In genomic region chr19:53676228-53676627, GRCm38 (mm10) we compare ENCODE assay signal across 8 mouse cellular contexts. TPM values are rescaled to one million over a fixed set of nuclear protein-coding genes. Genes with fewer than 3 reads are reported as not detected.
DNase-seq lines count a peak whose midpoint lies in the region; ATAC-seq and TF ChIP-seq lines count a peak whose summit lies in the region.

No protein-coding gene starts in this region.

- DNase-seq in CD4-positive, CD25-positive, alpha-beta regulatory T cell, adult 2 months (ENCODE audit: low read depth, low spot score), result peak; percentile 4
- no peak for DNase-seq in urinary bladder, postnatal 14 days (ENCODE audit: low spot score)
- no peak for DNase-seq in frontal cortex, adult 2 months (ENCODE audit: extremely low spot score in 1 of 2, low spot score in 1 of 2)
- DNase-seq in layer of hippocampus, adult 9-11 months, result no peak

- peak overlapping the region; percentile 29 for H3ac ChIP-seq in C2C12 (ENCODE audit: control insufficient read depth, insufficient read length, low read depth)

- no peaks in the 10 kb centered on the region for H3K27me3 ChIP-seq in C2C12 (ENCODE audit: control insufficient read depth, insufficient read depth, insufficient read length)
- H3K27me3 ChIP-seq in heart, embryonic 14.5 days (ENCODE audit: control insufficient read depth, insufficient read depth, low read length), result 0 out of 2 replicates have a peak, but pooled peaks cover 4% of the 10 kb centered on the region
- H3K27me3 ChIP-seq in liver, embryonic 16.5 days (ENCODE audit: control insufficient read depth, insufficient read depth, low read depth, low read length), result peaks cover 54% of the 10 kb centered on the region

- no peak for ATAC-seq in CD4-positive, CD25-positive, alpha-beta regulatory T cell, adult 4 months
- peak; percentile 20; the same call in 1 of the 2 replicates for ATAC-seq in heart, embryonic 14.5 days (ENCODE audit: insufficient number of reproducible peaks, insufficient read depth, low FRiP score, low read depth)
- no peak for ATAC-seq in liver, embryonic 16.5 days (ENCODE audit: low read depth)

- under 1% methylated on average over 26 of the region's 26 CpGs for WGBS in heart, embryonic 14.5 days
- 2% methylated on average over 26 of the region's 26 CpGs for WGBS in liver, embryonic 16.5 days (ENCODE audit: insufficient replicate concordance)

- no peaks in the 10 kb centered on the region for H3K79me3 ChIP-seq in C2C12 (ENCODE audit: low read depth)

- H3K36me3 ChIP-seq in C2C12 (ENCODE audit: control insufficient read depth, insufficient read depth), result no peaks in the 10 kb centered on the region
- no peaks in the 10 kb centered on the region for H3K36me3 ChIP-seq in heart, embryonic 14.5 days (ENCODE audit: control insufficient read depth, insufficient read depth, low read length)
- H3K36me3 ChIP-seq in liver, embryonic 16.5 days (ENCODE audit: control insufficient read depth, insufficient read depth), result no peaks in the 10 kb centered on the region

- H3K4me3 ChIP-seq in C2C12 (ENCODE audit: insufficient read depth, poor library complexity, severe bottlenecking), result peak overlapping the region; percentile 36
- peak overlapping the region; percentile 79 to 85 for H3K4me3 ChIP-seq in heart, embryonic 14.5 days (ENCODE audit: control insufficient read depth in 1 of 2, insufficient read depth in 1 of 2, low read depth in 1 of 2, low read length in 2 of 2)
- peak overlapping the region; percentile 56 for H3K4me3 ChIP-seq in liver, embryonic 16.5 days (ENCODE audit: low read depth, low read length)

- peaks cover 8 to 19% of the 10 kb centered on the region in 2 experiments for H3K4me1 ChIP-seq in heart, embryonic 14.5 days (ENCODE audit: control insufficient read depth in 2 of 2, insufficient read depth in 2 of 2, low read length in 2 of 2)
- no peaks in the 10 kb centered on the region; the same call in 1 of the 2 replicates for H3K4me1 ChIP-seq in liver, embryonic 16.5 days (ENCODE audit: control insufficient read depth, low read depth, low read length)

- H3K4me2 ChIP-seq in heart, embryonic 14.5 days (ENCODE audit: low read length), result peak overlapping the region; percentile 86
- H3K4me2 ChIP-seq in liver, embryonic 16.5 days (ENCODE audit: low read depth, low read length), result peak overlapping the region; percentile 68

- peak overlapping the region; percentile 90 for H3K9ac ChIP-seq in heart, embryonic 14.5 days (ENCODE audit: low read length)
- H3K9ac ChIP-seq in liver, embryonic 16.5 days (ENCODE audit: low read depth, low read length), result no peak overlapping the region

- peak overlapping the region; percentile 91 for H3K27ac ChIP-seq in heart, embryonic 14.5 days (replicated peaks in 1 of 2; ENCODE audit: control insufficient read depth in 1 of 2, insufficient read depth in 1 of 2, low read depth in 2 of 2, low read length in 2 of 2)
- no peak overlapping the region for H3K27ac ChIP-seq in liver, embryonic 16.5 days (ENCODE audit: low read length)

- H3K9me3 ChIP-seq in heart, embryonic 14.5 days (ENCODE audit: control insufficient read depth, low read length), result no peaks in the 10 kb centered on the region
- H3K9me3 ChIP-seq in liver, embryonic 16.5 days (replicated peaks; ENCODE audit: control insufficient read depth, low read length), result no peaks in the 10 kb centered on the region

- TF ChIP-seq CTCF in C2C12 (IDR thresholded peaks at IDR 0.05; ENCODE audit: control insufficient read depth, insufficient read depth, insufficient read length), result no peak

- H3K79me2 ChIP-seq in C2C12 (ENCODE audit: control insufficient read depth, insufficient read depth), result no peaks in the 10 kb centered on the region

TF ChIP-seq in C2C12, 6 proteins besides CTCF, POLR2A, EP300 and RAD21:
- no peak for TF ChIP-seq MYOG (IDR thresholded peaks at IDR 0.05; ENCODE audit: control insufficient read depth, extremely low read depth, insufficient read length)
- TF ChIP-seq MAX (IDR thresholded peaks at IDR 0.05), result no peak
- TF ChIP-seq FOSL1 (IDR thresholded peaks at IDR 0.05; ENCODE audit: insufficient read depth, low read length, poor library complexity, severe bottlenecking), result no peak
- TF ChIP-seq MYOD1 (IDR thresholded peaks at IDR 0.05; ENCODE audit: control insufficient read depth, insufficient read length, low read depth), result no peak
- no peak for TF ChIP-seq CEBPB (IDR thresholded peaks at IDR 0.05; ENCODE audit: low read depth)

RNA-seq across cellular contexts. Expression of gene Rbm20, which starts 0.9 kb away (rescaled TPM):
- polyA plus RNA-seq in CD4-positive, CD25-positive, alpha-beta regulatory T cell, adult 4 months (2017; shearing (Covaris generic)), result under 1 TPM; 0.17 to 0.32 TPM
- 23.1 TPM for polyA plus RNA-seq in C2C12 (2012; fragmentation: generic; extraction: Trizol)
- 52.0 and 55.2 TPM in 2 replicates for polyA plus RNA-seq in heart, embryonic 14.5 days (2014; fragmentation: Nextera tagmentation; extraction: Ambion mirVana)
- 0.13 and 0.25 TPM in 2 replicates for polyA plus RNA-seq in liver, embryonic 16.5 days (2015; fragmentation: Nextera tagmentation; extraction: Ambion mirVana)
- polyA plus RNA-seq in frontal cortex, adult 2 months (2012; rRNA removed), result 6.8 and 6.9 TPM in 2 replicates
